34 mouse cellular contexts compared by ENCODE assay signal in genomic region chr11:109109826-109110346, GRCm38 (mm10). TPM values are rescaled to one million over a fixed set of nuclear protein-coding genes. Genes with fewer than 3 reads are reported as not detected.
DNase-seq lines count a peak whose midpoint lies in the region; ATAC-seq and TF ChIP-seq lines count a peak whose summit lies in the region.
"Had no signal": no experiment of that assay in that cellular context is flagged by ENCODE, and none has a peak within 500 bp of the region (broad histone marks: within the 10 kb centered on the region; RNA-seq: fewer than 3 reads in every experiment).

No protein-coding gene starts in this region.

- no peaks in the 10 kb centered on the region for H3K9me3 ChIP-seq in hindbrain, embryonic 12.5 days (replicated peaks)
- no peaks in the 10 kb centered on the region for H3K9me3 ChIP-seq in hindbrain, embryonic 11.5 days (ENCODE audit: control insufficient read depth, low read length)
- no peaks in the 10 kb centered on the region for H3K9me3 ChIP-seq in midbrain, embryonic 11.5 days (ENCODE audit: control insufficient read depth, low read length)
- H3K9me3 ChIP-seq in midbrain, postnatal 0 days (ENCODE audit: low read length), result no peaks in the 10 kb centered on the region
- no peaks in the 10 kb centered on the region for H3K9me3 ChIP-seq in ES-E14 (ENCODE audit: control insufficient read depth, insufficient read depth, low read depth, low read length)
- no peaks in the 10 kb centered on the region for H3K9me3 ChIP-seq in forebrain, embryonic 12.5 days
- H3K9me3 ChIP-seq: embryonic facial prominence, embryonic 10.5 days; embryonic facial prominence, embryonic 13.5 days; forebrain, embryonic 13.5 days had no signal

- ATAC-seq in hindbrain, embryonic 12.5 days (ENCODE audit: low FRiP score), result no peak
- no peak for ATAC-seq in hindbrain, embryonic 11.5 days (ENCODE audit: low FRiP score)
- ATAC-seq in midbrain, embryonic 11.5 days (ENCODE audit: low FRiP score), result no peak
- no peak for ATAC-seq in midbrain, postnatal 0 days (ENCODE audit: low FRiP score)
- ATAC-seq in forebrain, embryonic 12.5 days (ENCODE audit: low FRiP score), result no peak
- ATAC-seq: CD4-positive, CD25-positive, alpha-beta regulatory T cell, adult 4 months; forebrain, embryonic 13.5 days; forebrain, embryonic 16.5 days; intestine, postnatal 0 days had no signal

- WGBS in hindbrain, embryonic 12.5 days, result 15% methylated on average over 11 of the region's 11 CpGs
- 21% methylated on average over 11 of the region's 11 CpGs for WGBS in hindbrain, embryonic 11.5 days
- 25% methylated on average over 11 of the region's 11 CpGs for WGBS in midbrain, embryonic 11.5 days
- whole genome bisulfite sequencing in midbrain, postnatal 0 days, result 39% methylated on average over 11 of the region's 11 CpGs
- 12% methylated on average over 11 of the region's 11 CpGs for WGBS in forebrain, embryonic 12.5 days

- no peak overlapping the region for H3K9ac ChIP-seq in hindbrain, embryonic 12.5 days
- no peak overlapping the region for H3K9ac ChIP-seq in hindbrain, embryonic 11.5 days (ENCODE audit: low read depth, low read length)
- peak overlapping the region; percentile 9; the same call in 1 of the 2 replicates for H3K9ac ChIP-seq in midbrain, embryonic 11.5 days (ENCODE audit: low read length)
- H3K9ac ChIP-seq in midbrain, postnatal 0 days (replicated peaks; ENCODE audit: low read length, poor library complexity, severe bottlenecking), result no peak overlapping the region
- no peak overlapping the region for H3K9ac ChIP-seq in ES-E14 (ENCODE audit: insufficient read depth, low read depth, low read length, poor library complexity, severe bottlenecking)
- H3K9ac ChIP-seq in forebrain, embryonic 12.5 days, result no peak overlapping the region
- H3K9ac ChIP-seq: embryonic facial prominence, embryonic 13.5 days; forebrain, embryonic 13.5 days had no signal

- intact Hi-C loops in left cerebral cortex, adult 2 months (cut with DNase I), result no loop called here

- H3K4me3 ChIP-seq in hindbrain, embryonic 12.5 days, result no peak overlapping the region
- H3K4me3 ChIP-seq in hindbrain, embryonic 11.5 days (ENCODE audit: low read depth, low read length), result no peak overlapping the region
- no peak overlapping the region for H3K4me3 ChIP-seq in midbrain, embryonic 11.5 days (ENCODE audit: low read depth, low read length)
- H3K4me3 ChIP-seq in midbrain, postnatal 0 days (ENCODE audit: low read depth, low read length), result no peak overlapping the region
- no peak overlapping the region for H3K4me3 ChIP-seq in ES-E14 (ENCODE audit: insufficient read depth in 1 of 2, low read depth in 1 of 2, low read length in 2 of 2, poor library complexity in 1 of 2, severe bottlenecking in 1 of 2)
- H3K4me3 ChIP-seq in forebrain, embryonic 12.5 days (replicated peaks), result no peak overlapping the region
- no peak overlapping the region for H3K4me3 ChIP-seq in left cerebral cortex, adult 2 months
- H3K4me3 ChIP-seq: embryonic facial prominence, embryonic 10.5 days; embryonic facial prominence, embryonic 13.5 days; erythroblast, embryonic 14.5 days; forebrain, embryonic 13.5 days had no signal

- peaks cover 36% of the 10 kb centered on the region for H3K4me1 ChIP-seq in hindbrain, embryonic 12.5 days
- peaks cover 7% of the 10 kb centered on the region for H3K4me1 ChIP-seq in hindbrain, embryonic 11.5 days (replicated peaks; ENCODE audit: control insufficient read depth, insufficient read depth, low read length)
- H3K4me1 ChIP-seq in midbrain, embryonic 11.5 days (ENCODE audit: control insufficient read depth, insufficient read depth, low read length), result peaks cover 27% of the 10 kb centered on the region
- H3K4me1 ChIP-seq in midbrain, postnatal 0 days (ENCODE audit: insufficient read depth, low read length), result peaks cover 6% of the 10 kb centered on the region; the same call in 1 of the 2 replicates
- peaks cover 0 to 7% of the 10 kb centered on the region in 2 experiments; a peak in 1 of 4 replicates for H3K4me1 ChIP-seq in ES-E14 (ENCODE audit: control insufficient read depth in 2 of 2, insufficient read depth in 2 of 2, low read length in 2 of 2, poor library complexity in 1 of 2)
- peaks cover 32% of the 10 kb centered on the region for H3K4me1 ChIP-seq in forebrain, embryonic 12.5 days

- in situ Hi-C loops in ES-E14 (cut with MboI; ENCODE audit: low sequenced_read_pairs in 2 of 2, unreplicated experiment in 2 of 2), result no loop called here

- H3K27ac ChIP-seq in hindbrain, embryonic 12.5 days, result peak overlapping the region; percentile 6; the same call in 1 of the 2 replicates
- H3K27ac ChIP-seq in hindbrain, embryonic 11.5 days (ENCODE audit: low read depth, low read length), result no peak overlapping the region
- H3K27ac ChIP-seq in midbrain, embryonic 11.5 days (ENCODE audit: low read depth, low read length), result no peak overlapping the region
- H3K27ac ChIP-seq in midbrain, postnatal 0 days (ENCODE audit: low read depth, low read length), result no peak overlapping the region
- no peak overlapping the region for H3K27ac ChIP-seq in ES-E14 (ENCODE audit: insufficient read depth, low read depth, low read length, poor library complexity, severe bottlenecking)
- no peak overlapping the region for H3K27ac ChIP-seq in forebrain, embryonic 12.5 days
- no peak overlapping the region for H3K27ac ChIP-seq in left cerebral cortex, adult 2 months
- H3K27ac ChIP-seq: embryonic facial prominence, embryonic 10.5 days; embryonic facial prominence, embryonic 13.5 days; forebrain, embryonic 13.5 days had no signal

- DNase-seq in hindbrain, embryonic 11.5 days (ENCODE audit: low spot score), result no peak
- DNase-seq in midbrain, embryonic 11.5 days (ENCODE audit: low spot score, missing footprints), result peak; percentile 69
- DNase-seq in midbrain, postnatal 0 days (ENCODE audit: low spot score), result no peak
- DNase-seq in ES-E14 (ENCODE audit: low read depth, low spot score), result peak; percentile 59
- no peak for DNase-seq in left cerebral cortex, adult 2 months (ENCODE audit: extremely low spot score in 1 of 2, low spot score in 2 of 2)
- DNase-seq: adrenal gland, postnatal 10 days; adrenal gland, postnatal 36 days; cerebellum, adult 18-20 months; cerebellum, adult 9-10 months; cerebellum, postnatal 14 days; gastrocnemius, postnatal 10 days; heart, adult 11 months; kidney, adult 2 months had no signal

- H3K27me3 ChIP-seq in hindbrain, embryonic 12.5 days, result no peaks in the 10 kb centered on the region
- no peaks in the 10 kb centered on the region for H3K27me3 ChIP-seq in hindbrain, embryonic 11.5 days (ENCODE audit: control insufficient read depth, insufficient read depth, low read length)
- no peaks in the 10 kb centered on the region for H3K27me3 ChIP-seq in midbrain, embryonic 11.5 days (ENCODE audit: control insufficient read depth, insufficient read depth, low read length)
- no peaks in the 10 kb centered on the region for H3K27me3 ChIP-seq in midbrain, postnatal 0 days (ENCODE audit: insufficient read depth, low read length)
- H3K27me3 ChIP-seq in forebrain, embryonic 12.5 days, result 0 out of 2 replicates have a peak, but pooled peaks cover 9% of the 10 kb centered on the region
- H3K27me3 ChIP-seq: embryonic facial prominence, embryonic 13.5 days; forebrain, embryonic 13.5 days had no signal

- H3K4me2 ChIP-seq in hindbrain, embryonic 12.5 days (replicated peaks), result no peak overlapping the region
- H3K4me2 ChIP-seq in hindbrain, embryonic 11.5 days (replicated peaks; ENCODE audit: low read depth, low read length), result no peak overlapping the region
- no peak overlapping the region for H3K4me2 ChIP-seq in midbrain, embryonic 11.5 days
- no peak overlapping the region for H3K4me2 ChIP-seq in midbrain, postnatal 0 days (ENCODE audit: low read depth, low read length, poor library complexity, severe bottlenecking)
- no peak overlapping the region for H3K4me2 ChIP-seq in forebrain, embryonic 12.5 days
- H3K4me2 ChIP-seq: embryonic facial prominence, embryonic 13.5 days; forebrain, embryonic 13.5 days; heart, embryonic 11.5 days had no signal

- TF ChIP-seq CTCF in midbrain, postnatal 0 days (IDR thresholded peaks at IDR 0.05), result no peak
- TF ChIP-seq CTCF in left cerebral cortex, adult 2 months (IDR thresholded peaks at IDR 0.05), result no peak

- H3K36me3 ChIP-seq in hindbrain, embryonic 12.5 days, result no peaks in the 10 kb centered on the region
- no peaks in the 10 kb centered on the region for H3K36me3 ChIP-seq in hindbrain, embryonic 11.5 days (ENCODE audit: control insufficient read depth, insufficient read depth, low read length)
- H3K36me3 ChIP-seq in midbrain, embryonic 11.5 days (ENCODE audit: control insufficient read depth, insufficient read depth, low read length), result no peaks in the 10 kb centered on the region
- no peaks in the 10 kb centered on the region for H3K36me3 ChIP-seq in midbrain, postnatal 0 days (ENCODE audit: insufficient read depth, low read length)
- no peaks in the 10 kb centered on the region for H3K36me3 ChIP-seq in ES-E14 (ENCODE audit: control insufficient read depth, insufficient read depth, low read length, poor library complexity, severe bottlenecking)
- no peaks in the 10 kb centered on the region for H3K36me3 ChIP-seq in forebrain, embryonic 12.5 days (replicated peaks)
- H3K36me3 ChIP-seq: embryonic facial prominence, embryonic 10.5 days; embryonic facial prominence, embryonic 13.5 days had no signal

TF ChIP-seq in ES-E14, 5 proteins besides CTCF, POLR2A, EP300 and RAD21:
- TF ChIP-seq MAFK (IDR thresholded peaks at IDR 0.05; ENCODE audit: insufficient read depth, low read depth, low read length) (no peak), HCFC1 (IDR thresholded peaks at IDR 0.05; ENCODE audit: borderline replicate concordance, insufficient read depth, low read length) (no peak)

RNA-seq across cellular contexts. Expression of gene E030025P04Rik, which starts 34.3 kb away (rescaled TPM):
- not detected in 2 replicates for polyA plus RNA-seq in hindbrain, embryonic 12.5 days (2016; fragmentation: Nextera tagmentation; extraction: Ambion mirVana)
- 0.15 TPM in 1 of 2 replicates, not detected in the other for polyA plus RNA-seq in hindbrain, embryonic 11.5 days (2014; fragmentation: Nextera tagmentation; extraction: Ambion mirVana)
- not detected in 2 replicates for polyA plus RNA-seq in midbrain, embryonic 11.5 days (2014; fragmentation: Nextera tagmentation; extraction: Ambion mirVana)
- not detected in 2 replicates for total RNA-seq in midbrain, postnatal 0 days (2014; rRNA removed)
- polyA plus RNA-seq in midbrain, postnatal 0 days (2015; fragmentation: Nextera tagmentation; extraction: Ambion mirVana), result 0.26 TPM in 1 of 2 replicates, not detected in the other
- not detected in 2 replicates for total RNA-seq in ES-E14 (2012; rRNA removed)
- not detected in 2 replicates for polyA plus RNA-seq in forebrain, embryonic 12.5 days (2016; fragmentation: Nextera tagmentation; extraction: Ambion mirVana)
- total RNA-seq in left cerebral cortex, adult 2 months (2021), result not detected
- total RNA-seq: adrenal gland, adult 18-20 months; adrenal gland, postnatal 10 days; adrenal gland, postnatal 36 days; gastrocnemius, adult 18-20 months; gastrocnemius, postnatal 10 days; gastrocnemius, postnatal 4 days; heart, adult 8-10 months; heart, postnatal 25 days; hematopoietic stem cell, adult 5-6 weeks; MEL had no signal
- polyA plus RNA-seq: C2C12; CD4-positive, CD25-positive, alpha-beta regulatory T cell, adult 4 months; embryonic facial prominence, embryonic 10.5 days; embryonic facial prominence, embryonic 13.5 days; erythroblast, embryonic 14.5 days; forebrain, embryonic 13.5 days; forebrain, embryonic 16.5 days; heart, embryonic 11.5 days; heart, embryonic 14.5 days; heart, postnatal 0 days; intestine, embryonic 14.5 days; intestine, postnatal 0 days; kidney, adult 2 months had no signal

Comparison
In these comparisons a context has a peak if more than half of its experiments do, and no peak if none do; other contexts are left out.
1. DNase-seq: peak in midbrain, embryonic 11.5 days (single experiment) and ES-E14 (single experiment); none in hindbrain, embryonic 11.5 days (single experiment), midbrain, postnatal 0 days (single experiment) and left cerebral cortex, adult 2 months (0 of 2).